Mouse (Mus musculus): ENCODE data around the gene Srf.

Srf gene

DNA sequence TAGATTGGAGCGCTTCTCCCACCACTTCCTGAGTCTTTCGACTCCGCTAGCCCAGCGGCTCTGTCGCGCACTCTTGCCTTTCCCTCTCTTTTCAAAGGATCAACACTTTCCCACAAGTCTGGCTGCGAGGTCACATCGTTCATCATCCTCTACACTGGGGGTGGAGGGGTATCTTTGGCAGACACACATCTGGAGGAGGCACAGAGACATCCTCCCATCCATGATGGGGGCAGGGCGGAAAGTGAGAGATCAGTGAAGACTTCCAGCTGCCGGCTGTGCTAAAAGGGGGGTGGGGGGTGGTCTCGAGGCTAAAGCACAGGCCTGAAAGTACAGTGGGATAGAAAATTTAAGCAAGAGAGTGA, 590 bp upstream of the Srf start:
- in situ Hi-C loops (cut with MboI) = no loop called here

DNA sequence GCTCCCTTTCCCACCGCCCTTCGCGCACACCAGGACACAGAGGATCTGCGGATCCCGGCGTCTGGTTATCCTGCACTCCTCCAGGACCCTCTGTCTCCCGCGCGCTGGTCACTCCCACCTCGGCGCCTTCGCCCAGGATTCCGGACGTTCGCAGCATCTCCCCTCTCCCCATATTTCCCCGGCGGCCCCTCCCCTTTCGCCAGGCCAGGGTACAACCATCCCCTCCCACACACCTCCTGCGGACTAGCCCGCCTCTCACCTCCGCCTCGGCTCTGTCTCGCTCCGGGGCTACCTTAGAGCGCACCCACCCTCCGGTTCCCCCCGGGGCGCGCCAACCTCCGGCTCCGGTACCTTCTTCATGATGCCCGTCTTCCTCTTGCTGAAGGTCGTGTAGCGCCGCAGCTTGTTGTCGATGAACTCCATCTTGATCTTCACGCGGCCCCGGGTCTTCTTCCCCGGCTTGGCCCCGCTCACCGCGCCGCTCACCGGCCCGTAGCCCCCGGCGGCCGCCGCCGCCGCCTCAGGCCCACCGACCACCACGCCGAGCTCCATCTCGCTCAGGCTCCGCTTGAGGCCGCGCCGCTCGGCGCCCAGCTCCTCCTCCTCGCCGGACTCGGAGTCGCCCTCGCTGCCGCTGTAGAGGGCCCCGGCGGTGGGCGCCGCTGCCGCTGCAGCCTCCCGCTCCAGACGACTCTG, 850 bp downstream of the Srf start:
- in situ Hi-C loops (cut with MboI) = no loop called here

DNA sequence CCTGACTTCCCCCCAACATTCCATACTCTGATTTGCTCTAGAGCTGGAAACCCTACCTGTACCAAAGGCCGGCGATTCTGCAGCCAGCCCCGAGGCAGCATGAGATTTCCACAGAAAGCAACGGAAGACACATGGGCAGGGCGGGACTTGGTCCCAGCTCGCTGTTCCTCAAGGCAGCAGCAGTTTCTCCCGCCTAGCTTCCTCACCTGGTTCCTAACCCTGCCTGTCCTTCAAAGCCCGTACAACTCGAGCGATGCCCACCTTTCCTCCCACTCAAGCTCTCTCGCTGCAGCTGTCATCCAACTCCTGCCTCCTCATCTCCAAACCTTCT, 1.4 kb downstream of the Srf start:
- in situ Hi-C loops (cut with MboI) = no loop called here

DNA sequence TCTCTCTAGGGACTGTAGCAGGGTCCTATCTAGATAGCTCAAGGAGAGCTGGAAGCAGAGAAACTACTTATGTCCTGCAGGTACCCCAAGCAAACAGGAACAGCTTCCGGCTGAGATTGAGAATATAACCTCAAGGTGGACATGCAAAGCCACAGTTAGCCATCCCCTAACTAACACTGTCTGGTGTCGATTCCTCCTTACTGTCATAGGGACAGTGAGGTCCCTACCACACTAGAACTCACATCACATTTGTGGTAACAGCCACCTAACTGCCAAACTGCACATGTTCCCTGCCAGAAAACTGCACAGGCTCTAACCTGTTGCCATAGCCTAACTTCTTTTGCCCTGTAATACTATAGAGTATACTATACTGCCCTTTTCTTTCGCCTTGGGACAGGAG, 2.0 kb downstream of the Srf start:
- in situ Hi-C loops (cut with MboI) = no loop called here

DNA sequence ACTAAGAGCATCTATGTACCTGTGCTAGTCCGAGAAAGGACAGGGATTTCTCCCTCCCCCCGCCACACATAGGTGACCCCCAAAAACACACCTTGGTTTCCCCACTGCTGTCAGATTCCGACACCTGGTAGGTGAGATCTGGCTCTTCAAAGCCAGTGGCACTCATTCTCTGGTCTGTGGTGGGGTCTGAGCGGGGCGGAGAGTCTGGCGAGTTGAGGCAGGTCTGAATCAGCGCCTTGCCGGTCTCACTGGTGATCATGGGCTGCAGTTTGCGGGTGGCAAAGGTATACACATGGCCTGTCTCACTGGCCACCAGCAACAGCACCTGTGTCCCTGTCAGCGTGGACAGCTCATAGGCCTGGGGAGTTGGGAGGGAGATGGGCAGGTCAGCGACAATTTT, 2.5 kb downstream of the Srf start:
- in situ Hi-C loops (cut with MboI) = no loop called here

DNA sequence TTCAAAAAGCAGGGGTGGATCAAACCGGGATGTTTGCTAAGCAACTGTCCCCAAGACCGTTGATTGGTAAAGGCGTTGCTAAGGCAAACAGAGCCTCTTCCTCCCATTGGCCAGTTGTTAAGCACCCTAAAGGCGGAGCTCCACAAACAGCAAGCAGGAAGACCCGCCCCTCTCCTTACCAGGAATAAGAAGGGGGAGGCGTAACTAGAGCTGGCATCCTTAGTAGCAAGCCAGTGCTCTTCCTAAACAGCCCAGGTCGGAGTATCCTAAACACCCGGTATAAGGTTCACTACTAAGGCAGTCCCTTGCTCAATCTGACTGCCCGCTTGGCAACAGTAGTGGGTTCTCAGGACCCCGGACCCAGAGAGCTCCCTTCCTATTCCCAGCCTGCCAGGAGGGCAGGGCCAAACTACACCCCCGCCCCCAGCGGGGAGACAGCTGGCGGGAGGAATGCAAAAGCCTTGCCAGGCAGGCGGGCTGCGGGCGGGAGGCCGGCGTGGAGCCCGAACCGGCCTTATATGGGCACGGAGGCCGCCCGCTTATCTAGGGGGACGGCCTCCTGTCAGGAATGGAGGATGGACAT, 3.0 kb downstream of the Srf start:
- in situ Hi-C loops (cut with MboI) = no loop called here

DNA sequence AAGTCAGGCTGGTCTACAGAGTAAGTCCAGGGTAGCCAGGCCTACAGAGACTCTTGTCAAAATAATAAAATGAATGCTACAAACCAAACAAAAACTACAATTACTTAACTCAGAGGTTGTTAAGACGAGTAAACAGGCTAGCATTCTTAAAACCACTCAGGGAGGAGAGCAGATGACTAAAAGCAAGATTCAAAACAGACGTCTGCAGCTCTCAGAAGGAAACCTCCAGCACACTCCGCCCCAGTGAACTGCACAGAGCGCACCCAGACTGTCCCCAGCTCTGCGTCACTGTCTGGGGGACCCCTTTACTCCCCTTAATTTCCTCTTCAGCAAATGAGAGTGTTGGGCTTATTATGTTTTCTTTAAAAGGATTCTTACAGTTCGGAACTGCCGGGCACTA, 3.8 kb downstream of the Srf start:
- in situ Hi-C loops (cut with MboI) = no loop called here

DNA sequence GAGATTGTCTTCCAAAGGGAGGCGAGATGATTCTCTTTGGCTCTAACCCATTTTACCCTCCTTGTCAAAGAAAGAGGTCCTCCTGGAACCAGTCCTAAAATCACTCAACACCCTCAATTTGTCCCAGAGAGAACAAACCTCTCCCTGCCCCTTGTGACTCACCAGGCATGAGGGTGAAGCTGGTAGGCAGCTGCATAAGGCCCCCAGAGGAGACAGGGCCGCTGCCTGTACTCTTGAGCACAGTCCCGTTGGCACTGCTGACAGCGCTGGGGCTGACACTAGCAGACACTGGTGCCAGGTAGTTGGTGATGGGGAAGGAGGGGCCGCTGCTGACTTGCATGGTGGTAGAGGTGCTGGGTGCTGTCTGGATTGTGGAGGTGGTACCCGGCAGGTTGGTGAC, 4.6 kb downstream of the Srf start:
- in situ Hi-C loops (cut with MboI) = no loop called here

DNA sequence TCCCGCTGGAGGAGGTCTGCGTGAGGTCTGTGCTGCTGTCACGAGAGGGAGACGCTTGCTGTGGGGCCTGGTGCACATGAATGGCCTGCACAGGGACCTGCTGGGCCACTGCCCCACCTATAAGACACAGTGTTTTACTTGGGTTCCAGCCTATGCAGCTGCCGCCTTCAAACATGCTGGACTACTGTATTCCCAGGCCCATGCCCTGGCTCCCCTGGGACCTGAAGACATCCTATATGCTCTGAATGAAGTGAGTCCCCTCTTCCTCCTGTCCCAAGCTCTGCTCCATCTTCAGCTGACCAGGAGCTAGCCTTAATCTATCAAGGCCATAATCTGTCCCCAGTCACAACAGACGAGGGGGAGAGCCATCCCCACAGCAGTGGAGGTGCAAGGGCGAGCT, 5.1 kb downstream of the Srf start:
- in situ Hi-C loops (cut with MboI) = no loop called here

DNA sequence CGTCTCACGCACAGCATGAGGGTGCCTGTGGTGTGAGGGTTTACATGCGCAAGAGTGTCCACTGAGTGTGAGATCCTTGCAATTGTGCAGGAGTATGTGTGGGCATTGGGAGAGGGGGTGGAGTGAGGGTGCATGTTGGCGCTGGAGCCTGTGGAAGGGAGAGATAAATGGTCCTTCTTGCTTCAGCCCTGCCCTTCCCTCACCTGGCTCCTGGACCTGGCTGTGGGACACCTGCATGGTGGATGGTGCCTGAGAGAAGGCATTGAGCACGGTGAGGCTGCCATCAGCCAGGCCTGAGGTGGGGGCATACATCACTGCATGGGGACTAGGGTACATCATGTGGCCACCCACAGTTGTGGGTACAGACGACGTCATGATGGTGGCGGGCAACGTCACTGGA, 6.3 kb downstream of the Srf start:
- in situ Hi-C loops (cut with MboI) = no loop called here

DNA sequence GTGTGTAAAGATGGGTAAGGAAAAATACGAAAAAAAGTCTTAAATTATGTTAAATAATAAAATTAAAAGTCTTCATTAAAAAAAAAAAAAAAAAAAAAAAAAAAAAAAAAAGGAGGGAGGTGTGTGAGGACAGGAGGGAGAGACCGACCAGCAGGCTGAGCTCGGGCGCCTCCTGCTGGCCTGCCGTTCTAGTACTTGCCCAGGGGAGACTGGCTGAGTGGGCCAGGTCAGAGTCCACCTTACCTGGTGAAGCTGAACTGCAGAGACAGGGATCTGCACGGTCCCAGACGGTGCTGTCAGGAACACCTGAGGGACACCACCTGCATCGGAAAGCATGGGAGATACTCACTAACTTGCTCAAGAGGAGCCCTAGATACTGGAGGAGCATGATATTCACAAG, 6.8 kb downstream of the Srf start:
- in situ Hi-C loops (cut with MboI) = no loop called here

DNA sequence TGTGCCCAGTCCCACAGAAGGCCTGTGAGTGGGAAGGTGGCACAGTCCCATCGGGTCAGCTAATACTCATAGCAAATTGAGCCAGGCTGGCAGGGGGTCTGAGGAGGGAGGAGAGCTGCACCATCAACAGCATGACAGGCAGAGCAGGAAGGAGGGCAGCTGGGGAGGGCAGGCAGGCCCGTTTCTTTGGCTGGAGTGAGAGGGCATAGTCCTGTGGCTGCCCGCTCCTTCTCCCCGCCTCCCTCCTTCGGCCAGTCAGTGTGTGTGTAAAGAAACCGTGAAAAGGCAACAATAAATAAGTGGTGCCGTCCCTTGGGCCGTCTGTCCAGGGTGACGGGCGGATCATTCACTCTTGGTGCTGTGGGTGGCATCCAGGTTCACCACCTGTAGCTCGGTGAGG, 7.2 kb downstream of the Srf start:
- in situ Hi-C loops (cut with MboI) = no loop called here

DNA sequence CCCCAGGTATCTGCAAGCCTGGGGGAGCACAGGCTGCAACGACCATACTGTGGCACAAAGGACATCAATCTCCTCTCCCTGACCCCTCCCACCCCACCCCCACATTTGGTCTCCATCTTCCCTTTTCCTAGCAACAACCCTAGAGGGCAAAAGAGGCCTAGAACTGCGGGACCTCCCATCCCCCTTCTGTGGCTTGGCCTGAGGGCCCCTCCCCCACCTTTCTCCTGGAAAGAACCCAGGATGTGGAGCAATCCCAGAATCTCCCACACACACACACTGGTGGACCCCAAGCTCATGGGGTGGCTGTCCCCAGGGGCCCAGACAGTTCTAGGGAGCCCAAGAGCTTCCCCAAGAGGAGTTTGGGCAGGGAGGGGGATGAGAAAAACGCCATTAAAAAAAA, 8.1 kb downstream of the Srf start:
- in situ Hi-C loops (cut with MboI) = no loop called here

DNA sequence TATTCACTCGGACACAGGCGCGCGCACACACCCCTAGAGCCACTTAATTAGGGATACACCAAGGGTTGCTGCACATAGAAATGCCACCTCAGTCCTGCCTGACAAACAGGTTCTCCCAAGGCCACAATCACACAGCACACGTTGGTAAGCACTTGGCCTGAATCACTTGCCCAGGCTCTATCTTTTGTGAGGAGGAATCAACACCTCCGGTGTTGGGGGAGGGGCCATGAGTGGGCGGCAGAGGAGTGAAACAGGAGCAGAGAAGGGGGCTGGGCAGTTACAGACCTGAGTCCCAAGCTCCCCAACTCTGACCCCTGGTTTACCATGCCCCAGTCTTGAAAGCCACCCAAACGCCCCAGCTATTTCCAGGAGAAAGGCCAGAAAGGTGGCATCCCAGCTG, 9.0 kb downstream of the Srf start:
- in situ Hi-C loops (cut with MboI) = no loop called here

DNA sequence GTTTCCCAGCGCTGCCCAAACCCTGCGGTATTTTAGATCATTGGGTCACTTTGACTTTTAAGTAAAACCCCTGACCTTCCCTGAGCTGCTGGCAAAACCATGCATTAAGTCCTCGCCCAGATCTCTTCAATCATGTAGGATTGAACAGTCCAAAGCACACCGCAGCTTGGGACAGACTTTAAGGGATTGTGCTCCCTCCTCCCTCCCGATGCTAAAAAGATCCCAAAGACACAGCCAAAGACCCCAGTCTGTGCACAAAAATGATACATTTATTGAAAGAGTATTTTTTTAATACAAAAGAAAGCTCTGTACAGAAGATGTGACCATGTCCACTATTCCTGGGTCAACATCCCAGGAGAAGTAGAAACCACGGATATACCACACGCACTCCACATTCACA, 9.4 kb downstream of the Srf start:
- in situ Hi-C loops (cut with MboI) = no loop called here

DNA sequence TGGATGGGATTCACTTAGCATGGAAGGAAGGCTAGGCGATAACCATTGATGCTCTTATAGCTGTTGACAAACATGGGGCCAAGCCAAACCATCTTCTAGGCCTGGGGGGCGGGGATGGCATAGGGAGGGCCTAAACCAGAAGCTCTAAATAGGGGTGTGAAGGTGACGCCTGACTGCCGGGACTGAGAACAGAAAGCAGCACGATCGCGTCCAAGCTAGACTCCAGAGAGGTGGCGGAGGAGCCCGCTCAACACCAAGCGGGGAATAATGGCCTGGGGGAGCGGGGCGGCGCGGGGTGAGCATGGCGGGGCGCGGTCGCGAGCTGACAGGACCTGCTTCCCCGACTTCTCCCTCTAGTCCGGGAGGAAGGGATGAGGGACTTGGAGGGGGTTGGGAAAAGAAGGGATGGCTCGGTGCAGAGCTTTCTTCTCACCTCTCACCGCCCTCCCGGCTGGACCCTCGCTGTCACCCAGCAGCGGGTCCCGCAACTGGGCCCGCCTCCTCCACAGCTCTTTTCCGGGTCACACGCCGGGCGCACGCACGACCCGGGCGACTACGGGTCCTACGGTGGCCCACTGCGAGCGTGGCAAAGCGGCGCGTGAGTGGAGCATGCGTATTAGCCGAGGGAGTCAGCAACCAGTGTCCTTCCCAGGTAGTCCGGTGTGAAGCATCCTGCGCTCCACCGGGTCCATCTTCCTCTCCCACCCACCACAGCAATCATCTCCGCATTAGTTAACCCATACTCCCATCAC, 10.0 kb downstream of the Srf start, which contains the start of gene Cul9:
Gene Cul9, minus strand, starts transcription at position 576 of the 752 bp plus-strand sequence.
- in situ Hi-C loops (cut with MboI) = no loop called here

DNA sequence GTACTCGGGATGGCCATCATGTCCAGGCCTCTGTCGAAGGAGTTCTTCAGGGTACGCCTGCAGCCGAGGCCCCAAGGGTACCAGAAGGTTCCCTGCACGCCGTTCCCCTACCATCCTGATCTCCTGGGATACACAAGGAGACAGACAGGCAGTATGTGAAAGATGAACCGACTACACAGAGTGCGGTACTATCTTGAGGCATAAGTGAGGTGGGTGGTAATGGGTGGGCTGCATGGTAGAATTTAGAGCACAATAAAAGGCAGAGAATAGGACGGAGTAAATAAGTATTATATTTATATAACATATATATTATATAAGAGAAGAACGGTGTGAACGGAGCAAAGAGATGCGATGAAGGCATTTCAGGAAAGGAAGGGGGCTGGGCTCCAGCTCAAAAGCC, 12.3 kb downstream of the Srf start:
- in situ Hi-C loops (cut with MboI) = no loop called here

DNA sequence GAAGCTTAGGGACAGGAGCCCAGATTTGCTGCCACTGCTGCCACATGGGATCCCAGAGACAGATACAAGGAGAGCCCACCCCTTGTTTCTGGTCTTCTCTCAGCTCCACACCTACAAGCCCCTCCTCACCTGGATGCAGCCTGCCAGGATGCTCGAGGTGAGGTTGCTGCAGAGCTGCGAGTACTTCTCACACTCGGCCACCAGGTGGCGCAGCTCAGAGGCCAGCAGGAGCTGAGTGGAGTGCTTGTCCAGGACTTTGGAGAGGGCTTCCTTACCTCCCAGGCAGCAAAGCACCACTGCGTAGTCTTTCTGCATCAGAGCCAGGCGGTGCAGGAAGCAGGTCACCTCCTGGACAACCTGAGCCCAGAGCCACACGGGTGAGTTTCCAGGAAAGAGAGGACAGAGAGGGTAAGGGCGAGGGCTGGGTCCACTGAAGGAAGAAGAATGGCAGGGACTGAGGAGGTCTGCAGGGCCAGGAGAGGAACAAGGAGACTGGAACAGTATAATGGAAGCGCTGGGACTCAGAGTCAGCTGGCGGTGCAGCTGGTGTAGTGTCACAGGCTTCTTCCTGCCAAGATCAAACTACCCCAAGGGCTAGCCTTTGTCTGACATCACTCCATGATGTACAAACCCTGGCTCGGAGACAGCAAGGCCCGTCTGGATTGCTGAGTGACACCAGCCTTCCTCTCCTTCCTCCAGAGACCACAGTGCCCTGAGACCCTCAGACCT, 30.2 kb downstream of the Srf start:
- in situ Hi-C loops (cut with MboI) = no loop called here

DNA sequence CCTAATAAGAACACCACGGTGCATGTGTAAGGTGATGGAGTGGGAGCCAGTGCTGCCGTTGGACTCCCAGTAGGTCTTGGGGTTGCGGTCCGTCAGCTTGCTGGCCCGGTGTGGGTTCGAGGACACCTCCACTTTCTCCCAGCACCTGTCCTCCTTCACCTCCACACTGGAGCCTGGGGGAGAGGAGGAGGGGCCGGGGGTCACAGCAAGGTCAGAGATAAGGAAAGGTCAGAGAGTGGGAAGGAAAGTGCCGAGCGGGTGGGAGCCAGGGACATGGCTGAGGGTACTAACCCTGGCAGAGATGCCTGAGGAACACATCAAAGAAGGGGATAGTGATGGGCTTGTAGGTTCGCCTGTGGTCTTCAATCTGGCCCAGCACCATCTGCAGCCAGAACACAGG, 30.9 kb downstream of the Srf start:
- in situ Hi-C loops (cut with MboI) = no loop called here

DNA sequence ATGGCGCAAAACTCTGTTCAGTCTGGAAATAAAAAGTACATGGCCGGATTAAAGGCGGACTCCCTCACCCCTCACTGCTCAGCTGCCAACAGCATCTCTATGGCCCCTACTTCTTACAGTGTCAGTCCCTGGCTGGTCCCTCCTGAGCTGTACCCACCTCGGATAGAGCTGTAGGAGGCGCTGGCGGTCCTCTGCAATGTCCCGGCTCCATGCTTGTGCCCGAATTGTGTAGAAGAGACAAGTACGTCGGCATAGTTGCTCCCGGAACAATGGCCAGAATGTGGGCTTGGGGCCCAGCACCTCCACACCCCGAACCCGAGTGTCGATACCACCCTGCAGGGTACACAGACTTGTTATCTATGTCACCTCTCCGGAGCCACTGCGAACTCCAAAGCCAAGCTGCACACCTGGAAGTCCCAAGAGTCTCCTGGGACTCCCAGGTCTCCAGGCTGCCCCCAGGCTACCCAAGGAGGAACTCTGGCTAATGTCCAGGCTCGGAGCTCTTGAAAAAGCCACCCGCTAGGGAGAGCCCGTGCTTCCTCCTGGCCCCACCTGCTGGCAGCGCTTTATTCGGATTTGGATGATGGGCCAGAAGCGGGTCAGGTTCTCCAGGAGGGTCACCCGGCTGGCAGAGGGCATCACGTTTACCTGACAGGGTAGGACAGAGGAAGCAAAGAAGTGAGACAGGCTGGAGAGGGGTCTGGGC, 33.9 kb downstream of the Srf start:
- in situ Hi-C loops (cut with MboI) = no loop called here

DNA sequence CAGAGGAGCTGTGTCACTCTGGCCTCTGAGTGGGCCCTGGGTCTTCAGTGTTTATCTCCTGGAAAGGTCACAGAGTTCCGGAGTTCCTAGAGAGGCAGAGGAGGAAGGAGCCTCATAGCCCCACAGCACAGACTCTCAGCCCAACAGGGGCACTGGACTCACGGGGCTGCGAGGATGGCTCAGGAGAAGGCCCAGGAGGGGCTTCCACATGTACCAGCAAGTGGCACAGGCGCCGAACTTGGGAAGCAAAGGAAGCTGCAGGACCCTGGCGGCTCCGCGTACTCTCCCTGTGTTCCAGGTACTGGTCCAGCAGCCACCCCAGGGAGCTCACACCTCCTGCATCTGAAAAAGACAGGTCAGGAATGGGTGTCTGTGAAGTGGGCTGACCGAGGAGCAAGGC, 34.8 kb downstream of the Srf start:
- in situ Hi-C loops (cut with MboI) = no loop called here

DNA sequence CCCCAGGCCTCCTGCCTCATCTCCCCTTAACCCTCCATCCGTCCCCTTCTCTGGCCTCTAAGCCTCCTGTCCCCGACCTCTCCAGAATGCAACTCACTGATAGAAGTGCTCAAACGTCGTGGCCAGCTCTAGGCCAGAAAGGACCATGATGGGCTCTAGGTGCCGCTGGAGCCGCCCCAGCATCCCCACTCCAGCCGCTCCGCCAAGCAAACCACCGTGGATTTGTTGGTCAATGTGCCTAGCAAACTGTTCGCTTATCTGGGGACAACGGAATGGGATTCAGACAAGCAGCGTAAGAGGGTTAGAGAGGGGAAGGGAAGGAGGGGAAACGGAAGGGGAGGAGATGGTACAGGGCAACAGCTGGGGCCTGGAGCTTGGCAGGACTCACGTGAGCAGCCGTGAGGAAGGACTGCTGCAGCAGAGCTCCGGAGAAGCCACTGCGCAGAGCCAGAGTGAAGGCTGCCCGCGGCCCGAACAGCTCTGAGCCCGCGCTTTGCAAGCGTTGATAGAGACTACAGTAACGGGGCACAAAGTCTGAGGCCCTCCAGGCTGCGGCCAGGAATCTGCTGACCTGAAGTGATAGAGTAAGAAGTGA, 35.5 kb downstream of the Srf start:
- in situ Hi-C loops (cut with MboI) = no loop called here

Measured in mature B cell (primary cell).